Mouse (Mus musculus) myocyte (in vitro differentiated cells): ENCODE measurements around the gene Eomes. TPM values are rescaled to one million over a fixed set of nuclear protein-coding genes. Genes with fewer than 3 reads are reported as not detected.

Source experiments
- H3K27me3 ChIP-seq: one replicate; pipeline ENCODE4 v1.6.1; 2011; ENCODE audit not compliant: control insufficient read depth, insufficient read depth, insufficient read length
- H3K36me3 ChIP-seq: one replicate; pipeline ENCODE4 v1.6.1; 2011; ENCODE audit not compliant: control insufficient read depth, insufficient read depth
- H3K4me2 ChIP-seq: one replicate; pipeline ENCODE4 v1.6.1; 2011; ENCODE audit warnings: low read depth, control low read depth
- H3K4me3 ChIP-seq: one replicate; pipeline ENCODE4 v1.5.1; 2011; ENCODE audit warnings: mild to moderate bottlenecking, control low read depth, moderate library complexity
- H3K79me2 ChIP-seq: one replicate; pipeline ENCODE4 v1.6.1; 2011; ENCODE audit not compliant: control insufficient read depth, insufficient read depth
- H3ac ChIP-seq: one replicate; pipeline ENCODE4 v1.6.1; 2011; ENCODE audit not compliant: control insufficient read depth, insufficient read length
- CEBPB ChIP-seq: IDR thresholded peaks from 2 replicates; pipeline ENCODE4 v1.6.1; 2011; ENCODE audit warnings: mild to moderate bottlenecking, moderate library complexity; ENCODE audit not compliant: poor library complexity, insufficient read depth, severe bottlenecking
- E2F4 ChIP-seq: IDR thresholded peaks from one replicate; pipeline ENCODE4 v1.6.1; 2011; ENCODE audit warnings: mild to moderate bottlenecking, control low read depth, moderate library complexity; ENCODE audit not compliant: insufficient read depth
- MAX ChIP-seq: IDR thresholded peaks from one replicate; pipeline ENCODE4 v1.6.1; 2011; ENCODE audit warnings: low read depth, mild to moderate bottlenecking, control low read depth
- MYOD1 ChIP-seq, 3 experiments: IDR thresholded peaks; one replicate each; pipeline ENCODE4 v1.6.1; 2011; ENCODE audit warnings: control low read depth in 2 of 3, low read depth in 2 of 3, mild to moderate bottlenecking in 2 of 3, moderate library complexity in 1 of 3; ENCODE audit not compliant: insufficient read length in 2 of 3, control insufficient read depth in 1 of 3
- MYOG ChIP-seq, 3 experiments: IDR thresholded peaks; one replicate each; pipeline ENCODE4 v1.6.1; 2011; ENCODE audit warnings: control low read depth in 2 of 3, low read depth in 2 of 3, mild to moderate bottlenecking in 2 of 3; ENCODE audit not compliant: insufficient read length in 2 of 3, control insufficient read depth in 1 of 3, insufficient read depth in 1 of 3
- POLR2A ChIP-seq: IDR thresholded peaks from one replicate; pipeline ENCODE4 v1.6.1; 2011; ENCODE audit warnings: low read depth, mild to moderate bottlenecking, control low read depth, moderate library complexity; ENCODE audit not compliant: insufficient read length
- POLR2AphosphoS2 ChIP-seq: IDR thresholded peaks from one replicate; pipeline ENCODE4 v1.6.1; 2011; ENCODE audit warnings: low read depth, control low read depth; ENCODE audit not compliant: insufficient read length
- REST ChIP-seq: IDR thresholded peaks from one replicate; pipeline ENCODE4 v1.6.1; 2011; ENCODE audit warnings: mild to moderate bottlenecking, control low read depth, moderate library complexity; ENCODE audit not compliant: insufficient read depth, insufficient read length
- SRF ChIP-seq: IDR thresholded peaks from one replicate; pipeline ENCODE4 v1.6.1; 2011; ENCODE audit warnings: low read depth; ENCODE audit not compliant: control insufficient read depth, insufficient read length
- TCF12 ChIP-seq: IDR thresholded peaks from one replicate; pipeline ENCODE4 v1.6.1; 2011; ENCODE audit warnings: mild to moderate bottlenecking, control low read depth; ENCODE audit not compliant: poor library complexity, insufficient read depth, severe bottlenecking
- TCF3 ChIP-seq: IDR thresholded peaks from one replicate; pipeline ENCODE4 v1.6.1; 2011; ENCODE audit warnings: low read depth, control low read depth; ENCODE audit not compliant: insufficient read length
- USF1 ChIP-seq: IDR thresholded peaks from one replicate; pipeline ENCODE4 v1.6.1; 2011; ENCODE audit warnings: low read depth, mild to moderate bottlenecking, control low read depth, moderate library complexity
- polyA plus RNA-seq: library from polyadenylated mRNA; unstranded; fragments of >200 nt; fragmentation: generic; extraction: Trizol; gene quantifications from one replicate; pipeline ENCODE4 v1.2.1, GENCODE M21; 2012; ENCODE audit warnings: missing spikeins

Eomes gene
- polyA plus RNA-seq, 1 experiment: 0.04 TPM

- H3K4me3 ChIP-seq: no peak overlapping the region
- peak overlapping the region; percentile 55 for H3K4me2 ChIP-seq
- peaks cover 10% of the 10 kb centered on the region for H3K36me3 ChIP-seq
- no peaks in the 10 kb centered on the region for H3K27me3 ChIP-seq
- no peak overlapping the region for H3ac ChIP-seq
- TF ChIP-seq USF1 (peak; percentile 78), REST (no peak)
- peaks cover 58% of the 10 kb centered on the region for H3K79me2 ChIP-seq
Measured at GRCm38 (mm10) chr9:118512681-118513233, 34.7 kb downstream of the Eomes start.

GRCm38 (mm10) chr9:118515476-118515875, 37.5 kb downstream of the Eomes start:
- no peaks in the 10 kb centered on the region for H3K27me3 ChIP-seq
- no peak overlapping the region for H3ac ChIP-seq
- TF ChIP-seq TCF12 (no peak), MAX (no peak), REST (no peak), TCF3 (no peak), MYOG (IDR thresholded peaks at IDR 0.05; ENCODE audit: control insufficient read depth in 1 of 3, insufficient read depth in 1 of 3, insufficient read length in 2 of 3, low read depth in 2 of 3) (no peak), POLR2A (no peak), MYOD1 (IDR thresholded peaks at IDR 0.05; ENCODE audit: control insufficient read depth in 1 of 3, insufficient read length in 2 of 3, low read depth in 2 of 3) (no peak), CEBPB (no peak), E2F4 (no peak), USF1 (no peak)
- H3K36me3 ChIP-seq: peaks cover 10% of the 10 kb centered on the region
- no peak overlapping the region for H3K4me3 ChIP-seq
- H3K4me2 ChIP-seq: no peak overlapping the region
- H3K79me2 ChIP-seq: peaks cover 46% of the 10 kb centered on the region

GRCm38 (mm10) chr9:118516162-118516561, 38.1 kb downstream of the Eomes start:
- Histone ChIP-seq H3K27me3 (no peaks in the 10 kb centered on the region), H3K79me2 (peaks cover 45% of the 10 kb centered on the region), H3K4me2 (peak overlapping the region; percentile 14), H3ac (no peak overlapping the region), H3K4me3 (no peak overlapping the region), H3K36me3 (peaks cover 10% of the 10 kb centered on the region)
- TF ChIP-seq REST (no peak), CEBPB (no peak), TCF12 (no peak), POLR2A (no peak), E2F4 (no peak), MAX (no peak), POLR2AphosphoS2 (no peak), MYOG (IDR thresholded peaks at IDR 0.05; ENCODE audit: control insufficient read depth in 1 of 3, insufficient read depth in 1 of 3, insufficient read length in 2 of 3, low read depth in 2 of 3) (no peak), TCF3 (no peak), USF1 (no peak), MYOD1 (IDR thresholded peaks at IDR 0.05; ENCODE audit: control insufficient read depth in 1 of 3, insufficient read length in 2 of 3, low read depth in 2 of 3) (no peak), SRF (no peak)

- TF ChIP-seq E2F4 (no peak), USF1 (no peak), POLR2AphosphoS2 (no peak), CEBPB (no peak), MAX (no peak), SRF (no peak), MYOG (IDR thresholded peaks at IDR 0.05; ENCODE audit: control insufficient read depth in 1 of 3, insufficient read depth in 1 of 3, insufficient read length in 2 of 3, low read depth in 2 of 3) (no peak), TCF3 (no peak), TCF12 (no peak), REST (no peak), POLR2A (no peak), MYOD1 (IDR thresholded peaks at IDR 0.05; ENCODE audit: control insufficient read depth in 1 of 3, insufficient read length in 2 of 3, low read depth in 2 of 3) (no peak)
- no peak overlapping the region for H3ac ChIP-seq
- H3K4me2 ChIP-seq: no peak overlapping the region
- H3K36me3 ChIP-seq: peaks cover 10% of the 10 kb centered on the region
- H3K79me2 ChIP-seq: peaks cover 41% of the 10 kb centered on the region
- H3K27me3 ChIP-seq: no peaks in the 10 kb centered on the region
- no peak overlapping the region for H3K4me3 ChIP-seq
Measured at GRCm38 (mm10) chr9:118517619-118518018, 39.6 kb downstream of the Eomes start.

- TF ChIP-seq E2F4 (no peak), MYOG (IDR thresholded peaks at IDR 0.05; ENCODE audit: control insufficient read depth in 1 of 3, insufficient read depth in 1 of 3, insufficient read length in 2 of 3, low read depth in 2 of 3) (peak in 1 of 3 experiments; percentile 34)
Measured at GRCm38 (mm10) chr9:118519101-118519500, 41.1 kb downstream of the Eomes start.

More at GRCm38 (mm10) chr9:118519101-118519500, 41.1 kb downstream of the Eomes start:
- Histone ChIP-seq H3K79me2 (peaks cover 34% of the 10 kb centered on the region), H3K4me2 (peak overlapping the region; percentile 16), H3ac (no peak overlapping the region), H3K36me3 (peaks cover 10% of the 10 kb centered on the region), H3K27me3 (no peaks in the 10 kb centered on the region), H3K4me3 (no peak overlapping the region)
